Mouse (Mus musculus): ENCODE results near the gene Gpr87.
A peak's percentile ranks its signal among the peaks of the same experiment; 100 is the strongest.

- TF ChIP-seq EP300 (IDR thresholded peaks at IDR 0.05; ENCODE audit: low read length) (peak; percentile 56; the same call in 1 of the 2 replicates), CTCF (conservative IDR thresholded peaks at IDR 0.05 in 1 of 2, IDR thresholded peaks at IDR 0.05 in 1 of 2; ENCODE audit: low read depth in 2 of 2, low read length in 2 of 2) (no peak), ZKSCAN1 (IDR thresholded peaks at IDR 0.05; ENCODE audit: borderline replicate concordance, low read depth, low read length) (no peak), TCF12 (IDR thresholded peaks at IDR 0.05; ENCODE audit: low read depth, low read length) (no peak), ELF1 (IDR thresholded peaks at IDR 0.05; ENCODE audit: low read depth, low read length) (no peak), POLR2A (IDR thresholded peaks at IDR 0.05; ENCODE audit: low read depth, low read length) (no peak)
Measured at GRCm38 (mm10) chr3:59222303-59222702, 27.4 kb upstream of the Gpr87 start.

Data from CH12.LX (cell line).